Mouse (Mus musculus): ENCODE results near the gene Dyrk2. TPM values are rescaled to one million over a fixed set of nuclear protein-coding genes. Genes with fewer than 3 reads are reported as not detected.

Gene Dyrk2
- polyA plus RNA-seq, 1 experiment from 2014 or later = 12.1 TPM

DNA sequence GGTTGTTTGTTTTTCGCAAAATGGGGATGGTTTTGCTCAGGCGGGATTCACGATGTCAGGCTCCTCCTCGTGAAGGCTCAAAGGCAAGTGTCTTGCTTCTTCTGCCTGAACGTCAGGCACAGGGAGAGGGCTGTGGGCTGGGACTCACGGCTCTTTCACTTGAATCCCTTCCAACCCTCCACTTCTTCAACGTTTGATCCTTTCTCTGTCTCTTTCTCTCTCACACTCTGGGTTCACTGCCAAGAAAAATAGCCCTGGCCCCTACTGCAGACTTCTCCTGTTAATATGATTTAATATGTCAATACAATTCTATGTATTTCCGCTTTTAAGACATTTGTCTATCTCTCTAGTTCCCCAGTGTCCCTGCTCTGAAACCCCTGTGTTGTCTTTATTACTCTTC is 32.4 kb downstream of the Dyrk2 start:
- Histone ChIP-seq H3K36me3 (no peaks in the 10 kb centered on the region), H3K9ac (replicated peaks) (no peak overlapping the region), H3K9me3 (no peaks in the 10 kb centered on the region), H3K27ac (replicated peaks) (no peak overlapping the region), H3K4me3 (no peak overlapping the region), H3K4me1 (no peaks in the 10 kb centered on the region), H3K4me2 (replicated peaks) (no peak overlapping the region), H3K27me3 (no peaks in the 10 kb centered on the region)
- no peak for ATAC-seq (ENCODE audit: low FRiP score, low read depth)
- 83% methylated on average over 8 of the region's 8 CpGs for WGBS

GRCm38 (mm10) chr10:118831190-118831589 is 38.8 kb downstream of the Dyrk2 start:
- no peak for ATAC-seq (ENCODE audit: low FRiP score, low read depth)
- H3K27me3 ChIP-seq = no peaks in the 10 kb centered on the region
- WGBS = 79% methylated on average over 8 of the region's 8 CpGs
- H3K27ac ChIP-seq (replicated peaks) = no peak overlapping the region
- H3K4me1 ChIP-seq = no peaks in the 10 kb centered on the region
- H3K36me3 ChIP-seq = no peaks in the 10 kb centered on the region
- H3K4me3 ChIP-seq = no peak overlapping the region
- H3K9ac ChIP-seq (replicated peaks) = no peak overlapping the region
- H3K4me2 ChIP-seq (replicated peaks) = no peak overlapping the region
- H3K9me3 ChIP-seq = no peaks in the 10 kb centered on the region

DNA sequence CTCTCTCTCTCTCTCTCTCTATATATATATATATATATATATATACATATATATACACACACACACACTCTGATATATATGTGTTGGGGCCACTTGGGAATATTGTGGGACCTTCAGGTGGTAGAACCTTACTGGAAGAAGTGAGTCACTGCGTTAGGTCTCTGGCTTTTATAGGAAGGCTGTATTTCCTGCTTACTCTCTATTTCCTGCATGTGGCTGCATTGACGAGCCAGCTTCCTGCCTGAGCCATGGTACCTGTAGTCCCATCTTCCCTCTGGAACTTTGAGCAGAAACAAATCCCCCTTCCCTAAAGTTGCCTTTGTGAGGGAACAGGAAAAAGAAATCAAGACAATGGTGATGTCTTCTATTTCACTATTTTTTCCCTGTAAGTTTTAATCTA is 40.4 kb downstream of the Dyrk2 start:
- Histone ChIP-seq H3K4me3 (no peak overlapping the region), H3K4me2 (replicated peaks) (no peak overlapping the region), H3K9me3 (no peaks in the 10 kb centered on the region), H3K27me3 (no peaks in the 10 kb centered on the region), H3K9ac (replicated peaks) (no peak overlapping the region), H3K27ac (replicated peaks) (no peak overlapping the region), H3K36me3 (no peaks in the 10 kb centered on the region), H3K4me1 (no peaks in the 10 kb centered on the region)
- WGBS = 95% methylated on average over 2 of the region's 2 CpGs
- no peak for ATAC-seq (ENCODE audit: low FRiP score, low read depth)

GRCm38 (mm10) chr10:118827116-118827515 is 42.9 kb downstream of the Dyrk2 start:
- H3K4me2 ChIP-seq (replicated peaks) = no peak overlapping the region
- no peaks in the 10 kb centered on the region for H3K27me3 ChIP-seq
- no peak overlapping the region for H3K27ac ChIP-seq (replicated peaks)
- H3K4me3 ChIP-seq = no peak overlapping the region
- H3K9ac ChIP-seq (replicated peaks) = no peak overlapping the region
- ATAC-seq (ENCODE audit: low FRiP score, low read depth) = no peak
- H3K36me3 ChIP-seq = no peaks in the 10 kb centered on the region
- 89% methylated on average over 7 of the region's 7 CpGs for WGBS
- no peaks in the 10 kb centered on the region for H3K9me3 ChIP-seq
- H3K4me1 ChIP-seq = no peaks in the 10 kb centered on the region

DNA sequence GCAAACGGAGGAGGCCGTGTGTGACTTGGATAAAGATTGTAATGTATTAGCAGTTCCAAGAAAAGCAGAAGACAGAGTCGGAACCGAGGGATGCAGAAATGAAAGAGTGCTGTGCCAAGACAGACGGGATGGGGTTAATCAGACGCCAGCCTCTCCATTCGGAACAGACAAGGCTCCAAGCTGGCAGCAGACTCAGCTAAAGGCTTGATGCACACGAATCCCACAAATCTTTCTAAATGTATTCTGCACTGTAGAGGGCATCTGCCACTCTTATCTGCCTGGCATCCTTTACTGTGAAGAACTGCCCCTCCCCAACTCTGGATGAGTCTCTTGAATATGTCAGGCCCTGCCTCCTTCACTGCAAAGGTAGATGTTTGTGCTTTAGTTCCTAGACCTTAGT is 45.2 kb downstream of the Dyrk2 start:
- no peaks in the 10 kb centered on the region for H3K9me3 ChIP-seq
- ATAC-seq (ENCODE audit: low FRiP score, low read depth) = no peak
- 82% methylated on average over 8 of the region's 8 CpGs for WGBS

DNA sequence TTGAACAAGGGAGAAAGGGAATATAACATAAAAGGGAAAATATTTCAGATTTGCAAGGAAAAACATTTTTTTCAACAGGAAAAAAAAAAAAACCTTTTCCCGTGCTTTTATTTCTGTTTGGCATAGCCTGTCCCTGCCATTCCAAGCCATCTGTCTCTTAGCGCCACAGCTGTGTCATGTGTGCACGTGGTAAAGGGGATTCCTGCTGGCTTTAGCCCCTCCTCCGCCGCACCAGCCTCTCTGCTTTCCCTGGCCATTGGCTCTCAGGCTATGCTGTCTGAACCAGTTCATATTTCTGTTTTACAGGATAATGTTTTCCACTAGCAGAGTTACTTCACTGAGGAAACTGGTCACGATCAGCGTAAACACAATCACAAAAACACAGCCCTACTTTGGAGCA is 49.1 kb downstream of the Dyrk2 start:
- H3K4me2 ChIP-seq (replicated peaks) = no peak overlapping the region
- H3K9ac ChIP-seq (replicated peaks) = no peak overlapping the region
- ATAC-seq (ENCODE audit: low FRiP score, low read depth) = peak; percentile 95
- 44% methylated on average over 7 of the region's 7 CpGs for WGBS
- no peaks in the 10 kb centered on the region; the same call in 1 of the 2 replicates for H3K4me1 ChIP-seq
- H3K36me3 ChIP-seq = no peaks in the 10 kb centered on the region
- H3K4me3 ChIP-seq = no peak overlapping the region
- H3K9me3 ChIP-seq = no peaks in the 10 kb centered on the region
- no peaks in the 10 kb centered on the region for H3K27me3 ChIP-seq
- H3K27ac ChIP-seq (replicated peaks) = no peak overlapping the region

More for the DNA sequence above, 45.2 kb downstream of the Dyrk2 start:
- Histone ChIP-seq H3K27ac (replicated peaks) (no peak overlapping the region), H3K4me2 (replicated peaks) (no peak overlapping the region), H3K4me1 (no peaks in the 10 kb centered on the region; the same call in 1 of the 2 replicates), H3K9ac (replicated peaks) (no peak overlapping the region), H3K36me3 (no peaks in the 10 kb centered on the region), H3K27me3 (no peaks in the 10 kb centered on the region), H3K4me3 (no peak overlapping the region)

DNA sequence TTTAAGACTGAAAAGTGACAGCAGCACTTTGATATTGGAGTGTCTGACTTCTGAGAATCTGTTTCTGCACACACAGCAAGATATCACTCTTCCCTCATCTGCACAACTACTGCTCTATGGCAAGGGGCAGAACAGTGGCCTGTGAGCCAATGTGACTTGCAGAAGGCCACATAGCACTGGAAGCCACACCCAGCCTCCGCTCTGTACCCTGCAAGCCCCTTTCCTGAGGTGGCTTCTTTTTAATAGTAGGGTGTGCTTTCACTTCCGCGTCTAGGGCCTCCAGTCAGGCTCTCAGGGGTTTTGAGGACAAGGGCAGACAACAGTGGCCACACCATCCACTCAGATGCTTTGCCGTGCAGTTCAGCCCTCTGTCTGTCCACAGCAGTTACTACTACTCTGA is 50.2 kb downstream of the Dyrk2 start:
- H3K9ac ChIP-seq (replicated peaks) = no peak overlapping the region
- no peak for ATAC-seq (ENCODE audit: low FRiP score, low read depth)
- no peak overlapping the region for H3K4me3 ChIP-seq
- WGBS = 87% methylated on average over 4 of the region's 4 CpGs
- H3K27ac ChIP-seq (replicated peaks) = no peak overlapping the region
- H3K4me1 ChIP-seq = no peaks in the 10 kb centered on the region; the same call in 1 of the 2 replicates
- no peaks in the 10 kb centered on the region for H3K9me3 ChIP-seq
- H3K4me2 ChIP-seq (replicated peaks) = no peak overlapping the region
- no peaks in the 10 kb centered on the region for H3K36me3 ChIP-seq
- H3K27me3 ChIP-seq = no peaks in the 10 kb centered on the region

DNA sequence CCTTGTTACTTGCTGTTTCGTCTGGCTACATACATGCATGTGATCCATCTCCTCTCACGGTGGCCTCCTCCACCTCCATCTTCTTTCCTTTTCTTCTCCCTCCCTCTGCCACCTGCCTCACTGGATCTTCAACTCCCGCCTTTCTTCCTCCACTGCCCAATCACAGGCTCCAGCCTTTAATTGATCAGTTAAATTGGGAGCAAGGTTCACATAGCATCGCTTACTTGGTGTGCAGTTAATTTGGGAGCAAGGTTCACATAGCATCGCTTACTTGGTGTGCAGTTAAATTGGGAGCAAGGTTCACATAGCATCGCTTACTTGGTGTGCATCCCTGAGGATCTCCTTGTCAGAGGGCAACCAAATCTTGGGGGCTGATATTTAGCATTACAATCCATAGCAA is 52.9 kb downstream of the Dyrk2 start:
- WGBS = 89% methylated on average over 6 of the region's 6 CpGs
- H3K27me3 ChIP-seq = no peaks in the 10 kb centered on the region
- H3K27ac ChIP-seq (replicated peaks) = no peak overlapping the region
- H3K4me2 ChIP-seq (replicated peaks) = no peak overlapping the region
- H3K36me3 ChIP-seq = no peaks in the 10 kb centered on the region
- no peak overlapping the region for H3K4me3 ChIP-seq
- no peak for ATAC-seq (ENCODE audit: low FRiP score, low read depth)
- no peaks in the 10 kb centered on the region; the same call in 1 of the 2 replicates for H3K4me1 ChIP-seq
- H3K9me3 ChIP-seq = no peaks in the 10 kb centered on the region
- no peak overlapping the region for H3K9ac ChIP-seq (replicated peaks)

- ATAC-seq (ENCODE audit: low FRiP score, low read depth) = no peak
- H3K36me3 ChIP-seq = no peaks in the 10 kb centered on the region
- no peak overlapping the region for H3K4me2 ChIP-seq (replicated peaks)
- H3K4me3 ChIP-seq = no peak overlapping the region
- H3K9me3 ChIP-seq = no peaks in the 10 kb centered on the region
- 83% methylated on average over 6 of the region's 6 CpGs for WGBS
- no peak overlapping the region for H3K9ac ChIP-seq (replicated peaks)
- H3K27ac ChIP-seq (replicated peaks) = no peak overlapping the region
- no peaks in the 10 kb centered on the region for H3K27me3 ChIP-seq
- no peaks in the 10 kb centered on the region for H3K4me1 ChIP-seq
Observed at GRCm38 (mm10) chr10:118811945-118812344, 58.1 kb downstream of the Dyrk2 start.

DNA sequence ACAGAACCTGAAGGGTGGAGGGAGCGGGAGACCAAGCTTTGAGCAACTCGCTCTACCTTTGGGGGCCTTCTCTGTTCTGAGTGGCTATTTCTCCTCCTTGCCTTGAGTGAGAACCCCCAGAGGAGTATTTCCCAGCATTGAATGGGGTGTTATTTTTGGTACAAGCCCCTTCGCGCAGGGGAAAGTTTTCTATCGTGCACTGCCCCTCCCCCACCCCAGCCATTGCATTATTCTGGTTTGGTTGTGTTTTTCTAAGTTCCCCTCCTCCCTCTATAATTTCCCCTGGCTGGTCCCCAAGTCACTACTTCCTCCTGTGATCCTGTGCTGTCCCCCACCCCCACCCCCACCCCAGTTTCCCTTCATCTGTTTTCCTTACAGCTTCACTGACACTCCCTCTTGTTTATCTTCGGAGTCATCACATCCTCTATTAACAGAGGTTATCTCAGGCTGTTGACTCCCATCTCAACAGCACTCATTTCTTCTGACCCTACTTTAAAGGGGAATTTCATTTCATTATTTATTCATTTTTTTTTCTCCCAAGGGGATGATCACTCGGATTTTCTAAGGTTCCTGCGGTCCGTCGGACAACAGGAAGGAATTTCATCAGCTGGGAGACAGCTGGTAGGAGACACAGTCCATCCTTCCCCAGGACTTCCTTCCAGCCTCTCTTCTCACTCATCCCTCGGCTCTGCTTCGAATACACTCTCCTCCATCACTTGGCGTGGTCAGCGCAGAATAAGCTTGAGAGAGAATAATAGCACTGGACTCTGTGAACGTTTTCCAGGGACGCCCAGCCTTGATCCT is 58.9 kb downstream of the Dyrk2 start:
- Histone ChIP-seq H3K36me3 (no peaks in the 10 kb centered on the region), H3K27me3 (no peaks in the 10 kb centered on the region), H3K9me3 (no peaks in the 10 kb centered on the region), H3K4me3 (no peak overlapping the region), H3K4me2 (replicated peaks) (no peak overlapping the region), H3K4me1 (no peaks in the 10 kb centered on the region), H3K9ac (replicated peaks) (no peak overlapping the region), H3K27ac (replicated peaks) (no peak overlapping the region)
- 72% methylated on average over 16 of the region's 16 CpGs for WGBS
- ATAC-seq (ENCODE audit: low FRiP score, low read depth) = no peak
